Mouse (Mus musculus) liver, adult 2 months (tissue): ENCODE data around the gene Glrx5. TPM values are rescaled to one million over a fixed set of nuclear protein-coding genes. Genes with fewer than 3 reads are reported as not detected.
A peak's percentile ranks its signal among the peaks of the same experiment; 100 is the strongest.

Experiments
- DNase-seq: peaks from one replicate; pipeline ENCODE4 v3.0.0-alpha.2; 2011; ENCODE audit warnings: low read depth, low spot score; ENCODE audit errors: extremely low read depth
- H3K27ac ChIP-seq: fragments of 200-500 bp; replicated peaks from 2 replicates; pipeline ENCODE4 v1.5.1; 2012; ENCODE audit warnings: low read depth, mild to moderate bottlenecking, control low read depth, inconsistent platforms, low read length; ENCODE audit not compliant: insufficient read depth
- H3K27me3 ChIP-seq: fragments of 200-500 bp; 2 replicates; pipeline ENCODE4 v1.6.1; 2012; ENCODE audit warnings: mild to moderate bottlenecking, moderate library complexity, low read length, inconsistent platforms; ENCODE audit not compliant: control insufficient read depth, insufficient read depth
- H3K36me3 ChIP-seq: fragments of 200-500 bp; 2 replicates; pipeline ENCODE4 v1.6.1; 2012; ENCODE audit warnings: low read length, inconsistent platforms; ENCODE audit not compliant: control insufficient read depth, insufficient read depth
- H3K4me1 ChIP-seq: fragments of 200-500 bp; 2 replicates; pipeline ENCODE4 v1.6.1; 2011; ENCODE audit warnings: low read length; ENCODE audit not compliant: control insufficient read depth, insufficient read depth
- H3K4me3 ChIP-seq: fragments of 200-500 bp; 2 replicates; pipeline ENCODE4 v1.5.1; 2011; ENCODE audit warnings: low read depth, mild to moderate bottlenecking, control low read depth, low read length, moderate library complexity; ENCODE audit not compliant: insufficient read depth
- H3K79me2 ChIP-seq: fragments of 200-500 bp; 2 replicates; pipeline ENCODE4 v1.6.1; 2012; ENCODE audit warnings: inconsistent platforms, mild to moderate bottlenecking, low read length, moderate library complexity; ENCODE audit not compliant: control insufficient read depth, insufficient read depth
- H3K9ac ChIP-seq: fragments of 200-500 bp; 2 replicates; pipeline ENCODE4 v1.6.1; 2012; ENCODE audit warnings: low read depth, mild to moderate bottlenecking, control low read depth, inconsistent platforms, low read length
- CTCF ChIP-seq: fragments of 200-500 bp; IDR thresholded peaks from 2 replicates; pipeline ENCODE4 v1.5.1; 2011; ENCODE audit warnings: low read depth, low read length, control low read depth
- POLR2A ChIP-seq: fragments of 200-500 bp; IDR thresholded peaks from 2 replicates; pipeline ENCODE4 v1.6.1; 2011; ENCODE audit warnings: low read length, control low read depth; ENCODE audit not compliant: insufficient read depth; ENCODE audit errors: extremely low read depth
- WGBS: fragments of 180-500 bp; shearing (Covaris S2); methylation state at CpG from one replicate; pipeline ENCODE4 v1.1.7; 2018; 5-methylcytosine and 5-hydroxymethylcytosine counted together
- polyA plus RNA-seq: library from polyadenylated mRNA; depleted of rRNA; stranded (reverse); fragments of >200 nt; gene quantifications from 2 replicates; pipeline ENCODE4 v1.2.3, GENCODE M21; 2012
- total RNA-seq: library from RNA; depleted of rRNA; stranded (reverse); fragments of >200 nt; gene quantifications from 2 replicates; pipeline ENCODE4 v1.2.3, GENCODE M21; 2014

The Glrx5 gene
- total and polyA plus RNA-seq, 2 experiments, result 45.5 to 144 TPM

- no peaks in the 10 kb centered on the region for H3K36me3 ChIP-seq
- no peak overlapping the region for H3K9ac ChIP-seq
- H3K4me3 ChIP-seq, result no peak overlapping the region
- no peak overlapping the region for H3K27ac ChIP-seq
- DNase-seq, result no peak
- no peaks in the 10 kb centered on the region for H3K27me3 ChIP-seq
- WGBS, result 73% methylated on average over 7 of the region's 7 CpGs
- TF ChIP-seq POLR2A (no peak), CTCF (no peak)
- peaks cover 3% of the 10 kb centered on the region; the same call in 1 of the 2 replicates for H3K4me1 ChIP-seq
- no peaks in the 10 kb centered on the region for H3K79me2 ChIP-seq
These were observed 10.3 kb upstream of the Glrx5 start for GRCm38 (mm10) chr12:105022141-105022540.

- no peak overlapping the region for H3K27ac ChIP-seq
These were observed 9.7 kb upstream of the Glrx5 start for GRCm38 (mm10) chr12:105022776-105023175.

GRCm38 (mm10) chr12:105025271-105025946 is 7.1 kb upstream of the Glrx5 start:
- no peak overlapping the region for H3K4me3 ChIP-seq
- WGBS, result 45% methylated on average over 8 of the region's 8 CpGs
- peak; percentile 60 for DNase-seq
- no peak overlapping the region for H3K9ac ChIP-seq
- no peak overlapping the region for H3K27ac ChIP-seq
- no peaks in the 10 kb centered on the region for H3K27me3 ChIP-seq
- no peaks in the 10 kb centered on the region for H3K79me2 ChIP-seq
- H3K4me1 ChIP-seq, result peaks cover 4% of the 10 kb centered on the region
- TF ChIP-seq CTCF, result peak; percentile 65
- TF ChIP-seq POLR2A, result no peak
- H3K36me3 ChIP-seq, result no peaks in the 10 kb centered on the region

More at GRCm38 (mm10) chr12:105022776-105023175, 9.7 kb upstream of the Glrx5 start:
- DNase-seq, result no peak
- TF ChIP-seq POLR2A (no peak), CTCF (no peak)
- over 99% methylated on average over 9 of the region's 9 CpGs for WGBS
- no peaks in the 10 kb centered on the region for H3K79me2 ChIP-seq
- no peak overlapping the region for H3K4me3 ChIP-seq
- no peak overlapping the region for H3K9ac ChIP-seq
- H3K27me3 ChIP-seq, result no peaks in the 10 kb centered on the region
- no peaks in the 10 kb centered on the region for H3K36me3 ChIP-seq
- H3K4me1 ChIP-seq, result peaks cover 5% of the 10 kb centered on the region

GRCm38 (mm10) chr12:105025947-105026586 is 6.4 kb upstream of the Glrx5 start:
- Histone ChIP-seq H3K27ac (no peak overlapping the region), H3K27me3 (no peaks in the 10 kb centered on the region), H3K9ac (no peak overlapping the region), H3K79me2 (peaks cover under 1% of the 10 kb centered on the region; the same call in 1 of the 2 replicates), H3K36me3 (no peaks in the 10 kb centered on the region), H3K4me1 (peaks cover 6% of the 10 kb centered on the region), H3K4me3 (no peak overlapping the region)
- WGBS, result 77% methylated on average over 10 of the region's 10 CpGs
- TF ChIP-seq POLR2A, result no peak
- no peak for TF ChIP-seq CTCF
- no peak for DNase-seq

GRCm38 (mm10) chr12:105027323-105027991 is 5.0 kb upstream of the Glrx5 start:
- H3K27me3 ChIP-seq, result no peaks in the 10 kb centered on the region
- H3K79me2 ChIP-seq, result peaks cover 3% of the 10 kb centered on the region; the same call in 1 of the 2 replicates
- no peaks in the 10 kb centered on the region for H3K36me3 ChIP-seq
- H3K9ac ChIP-seq, result no peak overlapping the region
- H3K4me3 ChIP-seq, result no peak overlapping the region
- 13% methylated on average over 15 of the region's 15 CpGs for WGBS
- peaks cover 12% of the 10 kb centered on the region for H3K4me1 ChIP-seq
- DNase-seq, result peak; percentile 87
- TF ChIP-seq POLR2A (no peak), CTCF (peak; percentile 94)
- peak overlapping the region; percentile 52; the same call in 1 of the 2 replicates for H3K27ac ChIP-seq
